Mouse (Mus musculus) embryonic facial prominence, embryonic 11.5 days (tissue): ENCODE data around the gene Ms4a10. TPM values are rescaled to one million over a fixed set of nuclear protein-coding genes. Genes with fewer than 3 reads are reported as not detected.
A peak's percentile ranks its signal among the peaks of the same experiment; 100 is the strongest.

ENCODE experiments used
- ATAC-seq: fragments of 200-750 bp; cut with Nextera tagmentation; replicated peaks from 2 replicates; pipeline ENCODE4 v1.8.0; 2017; ENCODE audit warnings: low read depth; ENCODE audit not compliant: insufficient number of reproducible peaks, low FRiP score, low TSS enrichment
- DNase-seq: peaks from one replicate; pipeline ENCODE4 v3.0.0-alpha.2; 2015; ENCODE audit warnings: low spot score
- H3K27ac ChIP-seq: fragments of 300-500 bp; sonication (generic); replicated peaks from 2 replicates; pipeline ENCODE4 v1.5.1; 2014; ENCODE audit warnings: mild to moderate bottlenecking, low read depth, low read length, control low read depth
- H3K27me3 ChIP-seq: fragments of 300-500 bp; sonication (generic); 2 replicates; pipeline ENCODE4 v1.6.1; 2014; ENCODE audit warnings: mild to moderate bottlenecking, low read length, moderate library complexity, mixed read lengths; ENCODE audit not compliant: control insufficient read depth, insufficient read depth
- H3K36me3 ChIP-seq: fragments of 300-500 bp; sonication (generic); replicated peaks from 2 replicates; pipeline ENCODE4 v1.6.1; 2014; ENCODE audit warnings: low read depth, mild to moderate bottlenecking, low read length, moderate library complexity, mixed read lengths; ENCODE audit not compliant: control insufficient read depth, insufficient read depth
- H3K4me1 ChIP-seq: fragments of 300-500 bp; sonication (generic); 2 replicates; pipeline ENCODE4 v1.6.1; 2014; ENCODE audit warnings: low read length, mixed read lengths; ENCODE audit not compliant: control insufficient read depth, insufficient read depth
- H3K4me2 ChIP-seq: fragments of 300-500 bp; sonication (generic); 2 replicates; pipeline ENCODE4 v1.6.1; 2014; ENCODE audit warnings: low read depth, mild to moderate bottlenecking, control low read depth, low read length, moderate library complexity
- H3K4me3 ChIP-seq: fragments of 300-500 bp; sonication (generic); 2 replicates; pipeline ENCODE4 v1.5.1; 2014; ENCODE audit warnings: low read depth, low read length, control low read depth
- H3K9ac ChIP-seq: fragments of 300-500 bp; sonication (generic); replicated peaks from 2 replicates; pipeline ENCODE4 v1.6.1; 2014; ENCODE audit warnings: mild to moderate bottlenecking, control low read depth, low read length
- H3K9me3 ChIP-seq: fragments of 300-500 bp; sonication (generic); replicated peaks from 2 replicates; pipeline ENCODE4 v1.6.1; 2016; ENCODE audit warnings: mild to moderate bottlenecking, low read length, inconsistent platforms, mixed read lengths; ENCODE audit not compliant: control insufficient read depth
- WGBS: fragments of 180-500 bp; shearing (Covaris S2); extraction: QIAGEN DNeasy Blood & Tissue Kit; methylation state at CpG from one replicate; pipeline ENCODE4 v1.1.7; 2014; 5-methylcytosine and 5-hydroxymethylcytosine counted together
- polyA plus RNA-seq: library from polyadenylated mRNA; unstranded; fragments of >200 nt; fragmentation: Nextera tagmentation; extraction: Ambion mirVana; gene quantifications from 2 replicates; pipeline ENCODE4 v1.2.1, GENCODE M21; 2014

Ms4a10 gene
- polyA plus RNA-seq, 1 experiment from 2014 or later = not detected

GRCm38 (mm10) chr19:10975187-10975586 is 717 bp upstream of the Ms4a10 start:
- WGBS = 74% methylated on average over 2 of the region's 2 CpGs

GRCm38 (mm10) chr19:10973187-10973586 is 1.3 kb downstream of the Ms4a10 start:
- Histone ChIP-seq H3K27me3 (no peaks in the 10 kb centered on the region), H3K4me3 (no peak overlapping the region), H3K4me2 (no peak overlapping the region), H3K4me1 (no peaks in the 10 kb centered on the region), H3K9ac (no peak overlapping the region), H3K9me3 (no peaks in the 10 kb centered on the region), H3K27ac (no peak overlapping the region), H3K36me3 (no peaks in the 10 kb centered on the region)
- no peak for DNase-seq
- 68% methylated on average over 2 of the region's 2 CpGs for WGBS
- no peak for ATAC-seq

More at GRCm38 (mm10) chr19:10975187-10975586, 717 bp upstream of the Ms4a10 start:
- H3K9ac ChIP-seq = no peak overlapping the region
- H3K27me3 ChIP-seq = no peaks in the 10 kb centered on the region
- H3K27ac ChIP-seq = no peak overlapping the region
- no peak overlapping the region for H3K4me3 ChIP-seq
- no peaks in the 10 kb centered on the region for H3K4me1 ChIP-seq
- no peak overlapping the region for H3K4me2 ChIP-seq
- H3K36me3 ChIP-seq = no peaks in the 10 kb centered on the region
- H3K9me3 ChIP-seq = no peaks in the 10 kb centered on the region
- no peak for DNase-seq
- ATAC-seq = no peak

- 32% methylated on average over 3 of the region's 3 CpGs for WGBS
- no peak for DNase-seq
- H3K36me3 ChIP-seq = no peaks in the 10 kb centered on the region
- no peaks in the 10 kb centered on the region for H3K27me3 ChIP-seq
- no peak overlapping the region for H3K27ac ChIP-seq
- no peaks in the 10 kb centered on the region for H3K9me3 ChIP-seq
- H3K4me2 ChIP-seq = no peak overlapping the region
- no peak overlapping the region for H3K4me3 ChIP-seq
- H3K9ac ChIP-seq = no peak overlapping the region
- ATAC-seq = no peak
- no peaks in the 10 kb centered on the region for H3K4me1 ChIP-seq
Measured at GRCm38 (mm10) chr19:10972660-10973059, 1.8 kb downstream of the Ms4a10 start.

GRCm38 (mm10) chr19:10970457-10970856 is 4.0 kb downstream of the Ms4a10 start:
- WGBS = 78% methylated on average over 3 of the region's 3 CpGs
- H3K4me2 ChIP-seq = no peak overlapping the region
- H3K4me1 ChIP-seq = no peaks in the 10 kb centered on the region
- no peaks in the 10 kb centered on the region for H3K27me3 ChIP-seq
- H3K36me3 ChIP-seq = no peaks in the 10 kb centered on the region
- H3K9me3 ChIP-seq = no peaks in the 10 kb centered on the region
- no peak overlapping the region for H3K27ac ChIP-seq
- DNase-seq (no peak), ATAC-seq (no peak)
- no peak overlapping the region for H3K9ac ChIP-seq
- H3K4me3 ChIP-seq = no peak overlapping the region

GRCm38 (mm10) chr19:10968578-10968977 is 5.9 kb downstream of the Ms4a10 start:
- Histone ChIP-seq H3K4me1 (no peaks in the 10 kb centered on the region), H3K36me3 (no peaks in the 10 kb centered on the region), H3K4me3 (no peak overlapping the region), H3K27me3 (no peaks in the 10 kb centered on the region), H3K9ac (no peak overlapping the region), H3K9me3 (no peaks in the 10 kb centered on the region), H3K4me2 (no peak overlapping the region), H3K27ac (no peak overlapping the region)
- WGBS = 89% methylated on average over 7 of the region's 7 CpGs
- DNase-seq (no peak), ATAC-seq (no peak)

- H3K9me3 ChIP-seq = no peaks in the 10 kb centered on the region
- no peaks in the 10 kb centered on the region for H3K4me1 ChIP-seq
- H3K4me3 ChIP-seq = no peak overlapping the region
- no peak for DNase-seq
- H3K27me3 ChIP-seq = no peaks in the 10 kb centered on the region
- H3K27ac ChIP-seq = no peak overlapping the region
- no peak overlapping the region for H3K4me2 ChIP-seq
- no peak for ATAC-seq
- H3K36me3 ChIP-seq = no peaks in the 10 kb centered on the region
- H3K9ac ChIP-seq = no peak overlapping the region
- 86% methylated on average over 7 of the region's 7 CpGs for WGBS
Measured at GRCm38 (mm10) chr19:10965721-10966120, 8.7 kb downstream of the Ms4a10 start.

GRCm38 (mm10) chr19:10959978-10960346 is 14.5 kb downstream of the Ms4a10 start:
- Histone ChIP-seq H3K4me1 (no peaks in the 10 kb centered on the region), H3K27ac (no peak overlapping the region), H3K9ac (no peak overlapping the region), H3K4me3 (no peak overlapping the region), H3K27me3 (no peaks in the 10 kb centered on the region), H3K4me2 (no peak overlapping the region), H3K9me3 (no peaks in the 10 kb centered on the region), H3K36me3 (no peaks in the 10 kb centered on the region)
- ATAC-seq (no peak), DNase-seq (no peak)
- WGBS = 44% methylated on average over 12 of the region's 12 CpGs

GRCm38 (mm10) chr19:10959085-10959977 is 15.1 kb downstream of the Ms4a10 start:
- 35% methylated on average over 11 of the region's 11 CpGs for WGBS
- Histone ChIP-seq H3K27me3 (no peaks in the 10 kb centered on the region), H3K4me2 (no peak overlapping the region), H3K4me3 (no peak overlapping the region), H3K27ac (no peak overlapping the region), H3K9ac (no peak overlapping the region), H3K9me3 (no peaks in the 10 kb centered on the region), H3K4me1 (no peaks in the 10 kb centered on the region), H3K36me3 (no peaks in the 10 kb centered on the region)
- ATAC-seq (no peak; the same call in 1 of the 2 replicates), DNase-seq (peak; percentile 89)
